Mouse (Mus musculus): ENCODE data around the gene Tll1. TPM values are rescaled to one million over a fixed set of nuclear protein-coding genes. Genes with fewer than 3 reads are reported as not detected.

Gene Tll1
- polyA plus RNA-seq, 1 experiment from 2014 or later: 1.3 TPM

DNA sequence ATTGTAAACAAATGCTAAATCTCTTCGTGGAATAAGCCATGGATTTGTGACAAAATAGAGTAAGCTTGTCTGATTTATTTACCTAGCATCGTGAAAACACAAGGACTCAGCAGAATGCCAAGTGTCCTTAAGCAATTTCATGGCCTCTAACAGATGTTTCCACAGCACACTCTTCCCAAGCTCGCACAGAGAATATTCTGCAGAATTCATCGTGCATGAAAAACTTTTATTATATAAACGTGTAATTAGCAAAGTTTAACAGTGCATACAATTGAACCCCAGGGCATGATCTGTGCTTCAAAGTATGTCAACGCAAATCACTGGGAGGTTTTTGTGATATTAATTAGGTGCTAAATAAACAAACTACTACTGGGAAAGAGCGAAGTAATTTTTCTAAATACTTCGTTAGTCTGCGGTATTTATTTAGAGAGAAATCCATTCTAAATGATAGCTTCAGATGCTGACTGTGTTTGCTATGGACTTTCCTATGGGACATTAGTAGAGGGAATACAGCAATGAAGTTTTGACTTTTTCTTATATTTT lies 158.0 kb downstream of the Tll1 start:
- WGBS: 54% methylated on average over 9 of the region's 9 CpGs
- ATAC-seq (replicated peaks; ENCODE audit: low FRiP score): no peak

DNA sequence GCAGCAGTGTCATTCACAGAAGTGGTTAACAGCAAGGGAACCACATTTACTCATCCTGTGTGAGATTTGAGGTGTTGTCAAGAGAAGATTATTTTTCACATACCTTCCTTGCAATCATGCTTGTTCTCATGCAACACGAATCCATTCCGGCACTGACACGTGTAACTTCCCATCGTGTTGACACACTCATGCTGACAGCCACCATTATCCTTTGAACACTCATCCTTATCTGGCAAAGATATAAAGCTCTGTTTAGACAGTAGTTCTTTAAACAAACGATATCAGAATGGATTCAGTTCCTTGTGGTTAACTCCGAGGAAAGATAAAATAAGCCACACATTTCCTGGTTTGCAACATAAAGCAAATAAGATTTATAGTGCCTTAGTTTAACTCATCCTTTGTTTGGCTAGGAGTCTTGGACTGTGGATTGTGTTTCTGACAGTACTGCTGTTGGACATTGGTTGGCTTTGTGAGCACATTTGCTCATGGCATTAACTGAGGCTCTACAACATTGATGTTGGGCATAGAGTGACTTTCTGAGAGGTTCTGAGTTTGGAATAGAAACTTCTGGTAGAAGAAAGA lies 164.7 kb downstream of the Tll1 start:
- Histone ChIP-seq H3K4me2 (ENCODE audit: low read depth, low read length, severe bottlenecking) (no peak overlapping the region), H3K9ac (ENCODE audit: low read length) (no peak overlapping the region), H3K27me3 (ENCODE audit: control insufficient read depth, insufficient read depth, low read length) (no peaks in the 10 kb centered on the region), H3K4me1 (replicated peaks; ENCODE audit: control insufficient read depth, insufficient read depth, low read length) (no peaks in the 10 kb centered on the region), H3K9me3 (ENCODE audit: control insufficient read depth, low read length) (no peaks in the 10 kb centered on the region), H3K27ac (ENCODE audit: low read depth, low read length) (no peak overlapping the region), H3K4me3 (ENCODE audit: low read depth, low read length) (no peak overlapping the region), H3K36me3 (ENCODE audit: control insufficient read depth, insufficient read depth, low read length) (no peaks in the 10 kb centered on the region)
- ATAC-seq (replicated peaks; ENCODE audit: low FRiP score) (no peak), DNase-seq (ENCODE audit: low spot score) (no peak)
- WGBS: 89% methylated on average over 6 of the region's 6 CpGs

More for the DNA sequence above, 158.0 kb downstream of the Tll1 start:
- H3K4me2 ChIP-seq (ENCODE audit: low read depth, low read length, severe bottlenecking): no peak overlapping the region
- H3K4me3 ChIP-seq (ENCODE audit: low read depth, low read length): no peak overlapping the region
- no peaks in the 10 kb centered on the region for H3K9me3 ChIP-seq (ENCODE audit: control insufficient read depth, low read length)
- H3K9ac ChIP-seq (ENCODE audit: low read length): no peak overlapping the region
- no peaks in the 10 kb centered on the region; the same call in 1 of the 2 replicates for H3K4me1 ChIP-seq (replicated peaks; ENCODE audit: control insufficient read depth, insufficient read depth, low read length)
- H3K27ac ChIP-seq (ENCODE audit: low read depth, low read length): no peak overlapping the region
- no peak for DNase-seq (ENCODE audit: low spot score)
- H3K36me3 ChIP-seq (ENCODE audit: control insufficient read depth, insufficient read depth, low read length): no peaks in the 10 kb centered on the region
- no peaks in the 10 kb centered on the region for H3K27me3 ChIP-seq (ENCODE audit: control insufficient read depth, insufficient read depth, low read length)

DNA sequence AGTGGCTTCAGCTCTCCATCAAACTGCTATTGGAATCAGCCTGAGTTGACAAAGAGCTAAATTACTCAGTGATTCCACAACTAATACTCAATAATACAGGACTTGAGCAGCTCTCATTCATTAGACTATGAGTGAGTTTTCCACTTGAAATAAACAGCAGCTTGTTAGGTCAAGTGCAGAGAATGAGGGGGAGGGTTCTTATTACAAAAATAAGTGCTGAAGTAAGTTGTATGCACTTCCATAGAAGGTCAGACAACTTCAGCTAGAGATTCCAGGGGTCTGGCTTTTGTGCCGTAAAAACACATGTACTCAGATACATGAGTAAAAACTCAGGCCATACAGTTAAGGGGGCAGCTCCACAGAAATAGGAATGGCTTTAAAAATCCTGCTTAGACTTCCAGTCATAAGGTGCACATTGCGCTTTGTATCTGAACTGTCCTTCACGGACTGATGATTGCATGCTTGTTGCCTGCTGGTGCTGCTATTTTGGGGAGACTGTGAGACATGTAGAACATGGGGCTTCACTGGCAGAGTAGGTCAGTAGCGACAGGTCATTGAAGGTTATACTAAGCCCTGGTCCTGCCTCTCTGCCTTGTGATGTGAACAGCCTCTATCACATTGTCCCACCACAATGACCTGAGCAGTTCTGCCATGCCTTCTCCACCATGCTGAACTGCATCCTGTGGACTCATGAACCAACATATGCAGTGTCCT lies 175.2 kb downstream of the Tll1 start:
- ATAC-seq (replicated peaks; ENCODE audit: low FRiP score): no peak
- no peak overlapping the region for H3K4me3 ChIP-seq (ENCODE audit: low read depth, low read length)
- H3K36me3 ChIP-seq (ENCODE audit: control insufficient read depth, insufficient read depth, low read length): no peaks in the 10 kb centered on the region
- H3K9ac ChIP-seq (ENCODE audit: low read length): no peak overlapping the region
- H3K4me1 ChIP-seq (replicated peaks; ENCODE audit: control insufficient read depth, insufficient read depth, low read length): no peaks in the 10 kb centered on the region
- DNase-seq (ENCODE audit: low spot score): no peak
- H3K27me3 ChIP-seq (ENCODE audit: control insufficient read depth, insufficient read depth, low read length): no peaks in the 10 kb centered on the region
- H3K9me3 ChIP-seq (ENCODE audit: control insufficient read depth, low read length): no peaks in the 10 kb centered on the region
- no peak overlapping the region for H3K4me2 ChIP-seq (ENCODE audit: low read depth, low read length, severe bottlenecking)
- H3K27ac ChIP-seq (ENCODE audit: low read depth, low read length): no peak overlapping the region
- WGBS: 92% methylated on average over 4 of the region's 4 CpGs

DNA sequence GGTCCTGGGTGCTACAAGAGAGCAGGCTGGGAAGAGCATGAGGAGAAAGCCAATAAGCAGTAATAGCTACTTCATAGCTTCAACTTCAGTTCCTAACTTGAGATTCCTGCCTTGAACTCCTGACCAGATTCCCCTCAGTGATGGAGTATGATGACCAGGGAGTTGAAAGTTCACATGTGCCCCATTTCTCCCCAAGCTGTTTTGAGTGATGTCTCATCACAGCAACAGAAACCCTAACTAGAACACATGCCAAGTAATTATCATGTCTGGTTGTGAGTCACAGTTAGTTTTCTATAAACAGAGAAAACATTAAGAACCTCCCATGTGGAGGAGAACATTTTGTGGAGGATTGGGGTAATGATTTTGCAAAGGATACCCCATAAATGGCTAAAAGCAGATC lies 176.0 kb downstream of the Tll1 start:
- Histone ChIP-seq H3K9me3 (ENCODE audit: control insufficient read depth, low read length) (no peaks in the 10 kb centered on the region), H3K4me3 (ENCODE audit: low read depth, low read length) (no peak overlapping the region), H3K27me3 (ENCODE audit: control insufficient read depth, insufficient read depth, low read length) (no peaks in the 10 kb centered on the region), H3K27ac (ENCODE audit: low read depth, low read length) (no peak overlapping the region), H3K9ac (ENCODE audit: low read length) (no peak overlapping the region), H3K4me2 (ENCODE audit: low read depth, low read length, severe bottlenecking) (no peak overlapping the region), H3K4me1 (replicated peaks; ENCODE audit: control insufficient read depth, insufficient read depth, low read length) (no peaks in the 10 kb centered on the region), H3K36me3 (ENCODE audit: control insufficient read depth, insufficient read depth, low read length) (no peaks in the 10 kb centered on the region)
- ATAC-seq (replicated peaks; ENCODE audit: low FRiP score) (no peak), DNase-seq (ENCODE audit: low spot score) (no peak)

DNA sequence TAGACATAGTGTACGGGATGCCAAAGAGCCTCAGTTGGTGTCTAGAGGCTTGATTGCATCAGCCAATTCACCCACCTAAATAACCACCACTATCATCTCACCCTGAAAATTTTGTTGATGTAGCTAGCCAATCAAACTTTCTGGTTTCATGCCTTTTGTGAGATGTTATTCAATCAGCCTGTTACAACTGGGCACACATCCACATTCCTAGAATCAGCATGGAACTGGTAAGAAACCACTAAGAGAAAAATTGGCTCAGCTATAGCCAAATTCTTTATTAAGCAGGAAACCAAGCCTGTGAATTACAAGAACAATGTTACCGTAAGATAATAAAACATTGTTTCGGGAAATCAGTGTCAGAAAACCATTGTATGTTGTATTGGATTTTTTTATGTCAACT lies 176.5 kb downstream of the Tll1 start:
- H3K4me3 ChIP-seq (ENCODE audit: low read depth, low read length): no peak overlapping the region
- H3K4me2 ChIP-seq (ENCODE audit: low read depth, low read length, severe bottlenecking): no peak overlapping the region
- H3K36me3 ChIP-seq (ENCODE audit: control insufficient read depth, insufficient read depth, low read length): no peaks in the 10 kb centered on the region
- no peaks in the 10 kb centered on the region for H3K4me1 ChIP-seq (replicated peaks; ENCODE audit: control insufficient read depth, insufficient read depth, low read length)
- no peak overlapping the region for H3K9ac ChIP-seq (ENCODE audit: low read length)
- 93% methylated on average over 3 of the region's 3 CpGs for WGBS
- ATAC-seq (replicated peaks; ENCODE audit: low FRiP score): no peak
- no peak for DNase-seq (ENCODE audit: low spot score)
- H3K9me3 ChIP-seq (ENCODE audit: control insufficient read depth, low read length): no peaks in the 10 kb centered on the region
- no peak overlapping the region for H3K27ac ChIP-seq (ENCODE audit: low read depth, low read length)
- H3K27me3 ChIP-seq (ENCODE audit: control insufficient read depth, insufficient read depth, low read length): no peaks in the 10 kb centered on the region

DNA sequence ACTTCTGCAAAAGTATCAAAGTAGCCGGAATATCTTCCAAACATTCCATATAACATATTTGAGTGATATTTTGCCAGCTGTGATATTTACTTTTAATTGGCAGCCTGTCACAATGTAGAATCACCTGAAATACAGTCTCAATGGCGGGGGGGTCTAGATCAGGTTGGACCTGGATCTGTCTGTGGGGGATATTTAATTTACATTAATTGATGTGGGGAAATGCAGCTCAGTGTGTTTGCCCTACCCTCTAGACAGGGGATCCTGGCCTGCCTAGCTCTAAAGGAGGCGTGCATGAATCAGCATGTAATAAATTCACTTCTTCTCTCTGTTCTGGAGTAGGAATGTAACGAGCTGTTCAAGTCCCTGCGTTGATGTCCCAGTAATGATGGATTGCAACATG lies 181.7 kb downstream of the Tll1 start:
- Histone ChIP-seq H3K9ac (ENCODE audit: low read length) (no peak overlapping the region), H3K27me3 (ENCODE audit: control insufficient read depth, insufficient read depth, low read length) (no peaks in the 10 kb centered on the region), H3K36me3 (ENCODE audit: control insufficient read depth, insufficient read depth, low read length) (no peaks in the 10 kb centered on the region), H3K4me1 (replicated peaks; ENCODE audit: control insufficient read depth, insufficient read depth, low read length) (no peaks in the 10 kb centered on the region), H3K27ac (ENCODE audit: low read depth, low read length) (no peak overlapping the region), H3K9me3 (ENCODE audit: control insufficient read depth, low read length) (no peaks in the 10 kb centered on the region), H3K4me3 (ENCODE audit: low read depth, low read length) (no peak overlapping the region), H3K4me2 (ENCODE audit: low read depth, low read length, severe bottlenecking) (no peak overlapping the region)
- DNase-seq (ENCODE audit: low spot score): no peak
- WGBS: 77% methylated on average over 5 of the region's 5 CpGs
- ATAC-seq (replicated peaks; ENCODE audit: low FRiP score): 0 out of 2 replicates have a peak, but pooled peaks have one; percentile 42

DNA sequence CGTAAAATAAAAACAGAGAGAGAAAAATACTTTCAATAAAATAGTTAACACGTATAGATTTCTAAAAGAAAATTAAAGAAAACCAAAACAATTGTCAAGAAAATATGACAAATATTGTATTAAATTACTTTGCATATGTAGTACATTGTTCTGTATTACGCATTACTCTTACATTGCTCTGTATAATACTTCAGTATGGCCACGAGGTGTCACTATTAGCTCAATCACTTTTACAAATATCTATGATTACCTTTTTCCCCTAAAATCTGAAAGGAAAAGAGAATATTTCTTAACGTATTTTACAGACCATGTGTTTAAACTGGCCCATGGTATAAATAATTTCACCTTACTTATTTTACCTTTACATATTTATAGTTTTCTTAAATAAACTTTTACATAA lies 182.5 kb downstream of the Tll1 start:
- 39% methylated on average over 5 of the region's 5 CpGs for WGBS
- DNase-seq (ENCODE audit: low spot score) (no peak), ATAC-seq (replicated peaks; ENCODE audit: low FRiP score) (peak; percentile 82; the same call in 1 of the 2 replicates)
- no peak overlapping the region for H3K4me3 ChIP-seq (ENCODE audit: low read depth, low read length)
- H3K27me3 ChIP-seq (ENCODE audit: control insufficient read depth, insufficient read depth, low read length): no peaks in the 10 kb centered on the region
- H3K4me2 ChIP-seq (ENCODE audit: low read depth, low read length, severe bottlenecking): no peak overlapping the region
- H3K9me3 ChIP-seq (ENCODE audit: control insufficient read depth, low read length): no peaks in the 10 kb centered on the region
- H3K9ac ChIP-seq (ENCODE audit: low read length): no peak overlapping the region
- H3K36me3 ChIP-seq (ENCODE audit: control insufficient read depth, insufficient read depth, low read length): no peaks in the 10 kb centered on the region
- no peaks in the 10 kb centered on the region for H3K4me1 ChIP-seq (replicated peaks; ENCODE audit: control insufficient read depth, insufficient read depth, low read length)
- no peak overlapping the region for H3K27ac ChIP-seq (ENCODE audit: low read depth, low read length)

DNA sequence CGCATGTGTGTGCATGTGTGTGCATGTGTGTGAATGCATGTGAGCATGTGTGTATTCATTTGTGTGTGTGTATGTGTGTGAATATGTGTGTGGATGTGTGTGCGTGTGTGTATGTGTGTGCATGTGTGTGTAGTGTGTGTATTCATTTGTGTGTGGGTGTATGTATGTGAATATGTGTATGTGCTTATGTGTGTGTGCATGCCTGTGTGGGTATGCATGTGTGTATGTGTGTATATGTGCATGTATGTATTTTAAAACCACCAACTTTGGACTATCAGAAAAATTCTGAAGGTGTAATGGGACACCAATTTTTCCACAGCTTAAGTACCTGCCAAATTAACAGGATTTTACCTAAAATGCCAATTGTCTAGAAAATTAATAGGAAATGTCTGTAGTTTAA lies 183.0 kb downstream of the Tll1 start:
- Histone ChIP-seq H3K4me3 (ENCODE audit: low read depth, low read length) (no peak overlapping the region), H3K4me1 (replicated peaks; ENCODE audit: control insufficient read depth, insufficient read depth, low read length) (no peaks in the 10 kb centered on the region), H3K36me3 (ENCODE audit: control insufficient read depth, insufficient read depth, low read length) (no peaks in the 10 kb centered on the region), H3K27ac (ENCODE audit: low read depth, low read length) (no peak overlapping the region), H3K9ac (ENCODE audit: low read length) (no peak overlapping the region), H3K9me3 (ENCODE audit: control insufficient read depth, low read length) (no peaks in the 10 kb centered on the region), H3K27me3 (ENCODE audit: control insufficient read depth, insufficient read depth, low read length) (no peaks in the 10 kb centered on the region), H3K4me2 (ENCODE audit: low read depth, low read length, severe bottlenecking) (no peak overlapping the region)
- no peak for DNase-seq (ENCODE audit: low spot score)
- WGBS: 96% methylated on average over 2 of the region's 2 CpGs
- ATAC-seq (replicated peaks; ENCODE audit: low FRiP score): 0 out of 2 replicates have a peak, but pooled peaks have one; percentile 21

Data from forebrain, embryonic 11.5 days (tissue).